Mouse (Mus musculus): Measurements from ENCODE around the gene Pum1. TPM values are rescaled to one million over a fixed set of nuclear protein-coding genes. Genes with fewer than 3 reads are reported as not detected.

Pum1 gene
- total RNA-seq, 2 experiments from 2014 or later: 95.9 to 117 TPM

DNA sequence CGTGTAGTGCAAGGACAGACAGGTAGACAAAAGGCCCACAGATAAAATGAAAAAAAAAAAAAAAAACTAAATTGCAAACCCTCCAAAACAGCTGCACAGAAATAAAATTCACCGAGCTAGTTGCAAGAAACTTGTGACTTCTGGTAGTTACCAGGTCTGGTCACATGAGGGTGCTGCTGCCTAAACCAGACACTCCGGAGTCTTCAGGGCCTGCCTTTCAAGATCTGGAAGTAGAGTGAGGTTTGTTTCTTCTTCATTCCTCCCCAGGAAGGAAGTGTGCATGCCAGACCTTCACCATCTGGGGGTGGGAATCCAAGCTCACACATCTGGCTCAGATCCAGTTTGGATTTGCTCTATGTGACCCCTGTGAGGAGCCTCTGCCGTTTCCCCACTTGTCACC is 121.6 kb downstream of the Pum1 start:
- peak; percentile 70 to 71 for DNase-seq (ENCODE audit: low spot score in 2 of 2)

DNA sequence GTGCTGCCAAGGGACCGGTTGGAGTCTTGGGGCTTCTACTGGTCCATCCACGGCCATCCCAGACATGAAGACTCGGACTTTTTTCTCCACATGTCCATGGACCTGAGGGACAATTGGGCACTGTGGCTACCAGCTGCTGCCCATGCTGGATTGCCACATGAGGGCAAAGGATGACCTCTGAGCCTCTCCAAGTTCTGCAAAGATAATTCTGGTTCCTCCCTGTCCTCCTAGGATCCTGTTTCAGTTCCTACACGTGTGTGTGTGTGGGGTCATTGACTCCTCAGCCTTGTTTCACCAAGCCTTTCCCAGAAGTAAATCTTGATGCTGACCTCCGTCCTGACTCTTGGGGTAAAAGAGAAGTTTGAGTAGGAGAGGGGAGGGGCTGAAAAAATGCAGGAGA is 124.4 kb downstream of the Pum1 start:
- DNase-seq (ENCODE audit: low spot score in 2 of 2): no peak

DNA sequence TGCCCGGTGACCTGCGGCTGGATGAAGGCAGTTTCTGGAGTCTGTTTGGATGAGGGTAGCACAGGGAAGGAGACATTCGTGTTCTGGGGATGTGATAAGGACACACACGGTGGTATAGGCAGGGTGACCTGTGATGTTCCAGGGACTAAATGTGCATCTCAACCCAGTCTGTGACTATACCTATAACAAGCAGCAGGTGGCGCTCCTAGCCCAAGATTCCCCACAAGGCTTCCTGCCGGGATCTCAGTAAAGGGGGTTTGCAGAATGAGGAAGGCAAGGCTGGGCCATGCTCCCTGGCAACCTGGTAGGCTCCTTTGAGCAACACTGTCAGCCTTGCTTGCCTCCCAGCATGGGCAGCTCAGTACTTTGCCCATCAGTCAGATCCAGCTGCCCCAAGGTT is 127.1 kb downstream of the Pum1 start:
- peak; percentile 95 for DNase-seq (ENCODE audit: low spot score in 2 of 2)

DNA sequence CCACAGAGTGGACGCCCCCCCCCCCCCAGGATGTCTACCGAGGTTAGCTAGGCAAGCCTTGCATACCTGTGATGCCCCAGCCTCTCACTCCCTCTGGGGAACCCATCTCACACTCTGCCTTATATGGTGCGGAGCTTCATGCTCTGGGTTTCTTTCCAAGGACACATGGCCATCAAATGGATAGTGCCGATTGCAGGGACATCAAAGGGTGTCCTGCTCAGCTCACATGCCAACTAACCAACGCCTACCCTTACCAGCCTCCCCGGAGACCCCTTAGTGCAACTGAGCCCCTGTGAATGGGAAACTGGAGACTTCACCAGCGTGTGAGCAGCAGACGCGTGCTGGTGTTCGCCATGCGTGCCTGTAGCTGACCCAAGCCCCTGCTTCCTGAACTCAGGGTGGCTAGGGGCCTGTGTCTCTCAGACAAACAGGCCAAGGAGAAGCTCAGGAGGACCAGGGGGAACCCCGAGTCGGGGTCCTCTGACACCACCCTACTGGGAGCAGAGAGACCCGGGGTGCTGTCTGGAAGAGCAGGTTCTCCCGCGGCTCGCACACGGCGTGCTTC is 128.8 kb downstream of the Pum1 start:
- peak; percentile 48 to 63 for DNase-seq (ENCODE audit: low spot score in 2 of 2)

DNA sequence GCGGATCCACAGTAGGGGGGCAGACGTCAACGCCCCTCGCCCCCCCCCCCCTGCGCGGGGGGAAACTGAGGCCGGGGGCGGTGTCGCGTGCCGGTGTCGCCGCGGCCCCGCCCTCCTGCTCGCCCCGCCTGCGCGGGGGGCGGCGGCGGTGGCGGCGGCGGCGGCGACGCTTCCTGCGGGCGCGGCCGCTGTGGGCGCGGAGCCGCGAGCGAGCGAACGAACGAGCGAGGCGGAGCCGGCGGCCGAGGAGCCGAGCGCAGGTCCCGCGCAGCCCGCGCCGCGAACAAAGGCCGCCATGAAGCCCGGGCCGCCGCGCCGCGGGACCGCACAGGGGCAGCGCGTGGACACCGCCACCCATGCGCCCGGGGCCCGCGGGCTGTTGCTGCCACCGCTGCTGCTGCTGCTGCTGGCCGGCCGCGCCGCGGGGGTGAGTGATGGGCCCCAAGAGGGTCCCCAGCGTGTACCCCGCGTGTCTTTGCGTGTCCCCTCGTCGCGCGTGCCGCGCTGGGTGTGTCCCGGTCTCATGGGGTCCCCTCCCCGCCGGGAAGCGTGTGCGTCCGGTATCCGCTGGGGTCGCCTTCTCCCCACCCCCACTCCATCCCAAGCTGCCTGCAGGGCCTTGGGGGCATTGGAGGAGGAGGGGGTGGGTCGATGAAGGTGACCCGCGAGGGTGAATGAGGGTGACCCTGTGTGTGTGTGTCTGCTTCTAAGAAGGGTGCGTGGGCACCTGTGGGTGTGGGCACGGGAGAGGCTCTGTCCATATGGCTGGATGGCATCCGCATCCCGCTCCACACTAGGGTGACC is 129.5 kb downstream of the Pum1 start, which contains the start of gene Sdc3:
Sdc3 (plus strand) TSS at position 162 of the 804 bp plus-strand sequence.
- peak; percentile 43 to 57 for DNase-seq (ENCODE audit: low spot score in 2 of 2)

DNA sequence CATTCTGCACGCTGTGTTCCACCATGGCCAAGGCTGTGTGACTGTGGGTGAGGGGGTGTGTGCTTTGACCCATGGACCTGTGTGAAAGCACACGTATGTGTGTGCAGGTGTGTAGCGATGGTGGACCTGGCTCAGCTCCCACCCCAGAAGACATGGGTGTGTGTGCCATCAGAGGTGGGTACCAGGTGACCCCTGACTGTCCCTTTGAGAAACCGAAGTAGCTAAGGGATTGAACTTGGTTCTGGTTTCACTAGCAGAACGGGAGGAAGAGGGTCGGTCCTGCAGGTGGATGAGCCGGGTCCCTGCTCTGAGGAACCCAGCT is 130.0 kb downstream of the Pum1 start:
- no peak for DNase-seq (ENCODE audit: low spot score in 2 of 2)

DNA sequence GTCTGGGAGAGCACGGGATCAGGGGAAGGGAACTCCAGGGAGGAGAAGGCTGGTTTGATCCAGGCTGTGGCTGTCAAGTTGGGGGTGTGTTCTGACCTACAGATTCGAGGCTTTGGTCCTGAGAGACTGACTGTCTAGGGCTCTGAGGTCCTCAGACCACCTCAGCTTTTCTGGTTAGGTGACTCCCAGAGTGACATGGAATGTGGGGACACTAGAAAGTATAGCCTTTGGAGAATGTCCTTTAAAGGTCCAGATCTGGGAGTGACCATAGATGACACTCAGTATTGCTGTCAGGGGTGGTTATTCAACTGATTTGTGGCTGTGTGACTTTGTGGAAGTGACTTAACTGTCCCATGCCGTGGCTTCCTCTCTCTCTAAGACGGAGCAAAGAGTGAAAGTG is 131.7 kb downstream of the Pum1 start:
- no peak for DNase-seq (ENCODE audit: low spot score in 2 of 2)

DNA sequence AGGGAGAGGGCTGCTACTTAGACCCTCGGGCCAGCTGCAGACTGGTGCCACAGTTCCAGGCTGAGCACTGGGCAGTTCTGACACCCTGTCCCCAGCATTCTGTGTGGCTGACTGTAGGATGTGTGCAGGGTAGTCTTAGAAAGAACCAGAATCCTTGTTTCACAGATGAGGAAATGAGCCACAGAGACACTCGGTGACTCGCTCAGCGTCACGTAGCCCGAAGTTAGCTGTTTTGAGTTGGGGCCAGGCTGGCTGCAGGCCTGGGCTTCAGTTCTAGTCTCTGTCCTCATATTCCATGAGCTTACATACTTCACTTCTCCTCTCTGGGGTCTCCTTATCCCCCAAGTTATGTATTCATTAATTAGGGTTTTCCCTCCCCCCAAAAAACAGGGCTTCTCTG is 132.8 kb downstream of the Pum1 start:
- no peak for DNase-seq (ENCODE audit: low spot score in 2 of 2)

DNA sequence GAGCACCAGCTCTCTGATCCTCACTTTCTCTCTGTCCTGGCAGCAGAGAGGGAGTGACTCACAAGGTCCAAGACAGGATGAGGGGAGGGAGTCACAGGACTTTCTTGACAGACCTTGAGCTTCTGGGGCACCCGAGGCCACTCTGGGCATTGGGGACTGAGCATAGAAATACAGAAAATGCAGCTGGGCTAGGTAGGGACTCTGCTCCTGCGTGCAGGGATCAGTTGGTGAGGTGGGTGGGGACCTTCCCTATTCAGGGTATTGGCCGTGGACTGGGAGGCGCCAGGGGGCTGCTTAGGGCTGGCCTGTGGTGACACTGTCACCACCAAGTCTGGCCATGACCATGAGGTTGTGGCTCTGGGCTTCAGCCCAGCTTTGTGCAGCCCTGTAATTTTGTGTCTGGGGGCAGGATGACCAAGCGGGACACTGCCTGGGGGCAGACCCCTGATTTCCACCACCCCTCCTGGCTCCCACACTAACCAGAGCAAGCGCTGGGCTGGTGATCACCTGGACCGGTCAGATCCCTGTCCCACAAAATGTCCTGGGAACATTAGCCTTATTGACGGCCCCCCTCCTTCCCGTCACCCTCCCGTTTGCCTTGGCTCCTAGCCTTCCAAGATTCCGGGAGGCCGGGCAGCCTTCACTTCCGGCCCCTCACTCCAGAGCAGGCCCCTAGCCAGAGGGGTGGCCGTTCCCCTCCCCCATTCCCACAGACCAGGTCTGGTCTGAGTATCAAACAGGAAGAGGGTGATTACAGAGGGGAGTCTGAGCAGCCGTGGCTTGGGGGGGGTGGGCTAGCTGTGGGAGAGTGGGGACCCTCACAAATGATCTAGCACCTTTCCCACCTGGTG is 134.3 kb downstream of the Pum1 start:
- DNase-seq (ENCODE audit: low spot score in 2 of 2): no peak

DNA sequence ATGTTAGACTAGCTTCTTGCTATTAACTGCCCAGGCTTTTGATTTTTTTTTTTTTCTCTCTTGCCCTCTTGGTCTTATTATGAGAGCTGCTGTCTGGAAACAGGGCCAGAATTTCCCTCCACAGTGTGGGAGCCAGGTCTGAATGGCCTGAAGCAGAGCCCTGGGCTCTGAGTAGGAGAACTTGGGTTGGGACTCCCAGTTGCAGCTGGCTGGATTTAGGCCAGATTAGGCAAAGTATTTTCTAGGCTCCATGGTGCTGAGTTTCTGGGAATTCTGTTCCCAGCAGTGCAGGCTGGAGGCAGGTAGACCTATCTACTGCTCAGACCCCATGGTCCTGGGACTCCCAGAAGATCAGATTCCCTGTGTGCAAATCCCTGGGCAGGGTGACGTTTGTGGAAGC is 135.3 kb downstream of the Pum1 start:
- no peak for DNase-seq (ENCODE audit: low spot score in 2 of 2)

DNA sequence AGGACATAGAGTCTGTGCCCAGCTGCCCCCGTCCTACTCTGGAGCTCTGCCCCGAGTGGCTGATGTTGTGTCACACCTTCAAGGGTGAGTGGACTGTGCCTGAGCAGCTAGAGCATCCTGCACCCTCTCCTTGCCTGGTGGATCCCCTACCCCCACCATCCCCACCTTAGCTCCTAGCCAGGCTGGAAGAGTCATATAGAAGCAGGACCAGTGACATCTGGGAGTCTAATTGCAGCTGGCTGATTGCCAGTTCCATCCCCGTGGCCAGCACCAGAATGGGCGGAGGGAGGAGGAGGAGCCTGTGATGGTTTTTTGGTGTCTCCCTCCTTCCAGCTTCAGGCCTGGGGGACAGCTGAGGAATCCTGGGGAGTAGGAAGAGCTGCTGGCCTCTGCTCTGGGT is 136.0 kb downstream of the Pum1 start:
- peak in 1 of 2 experiments; percentile 58 for DNase-seq (ENCODE audit: low spot score in 2 of 2)

DNA sequence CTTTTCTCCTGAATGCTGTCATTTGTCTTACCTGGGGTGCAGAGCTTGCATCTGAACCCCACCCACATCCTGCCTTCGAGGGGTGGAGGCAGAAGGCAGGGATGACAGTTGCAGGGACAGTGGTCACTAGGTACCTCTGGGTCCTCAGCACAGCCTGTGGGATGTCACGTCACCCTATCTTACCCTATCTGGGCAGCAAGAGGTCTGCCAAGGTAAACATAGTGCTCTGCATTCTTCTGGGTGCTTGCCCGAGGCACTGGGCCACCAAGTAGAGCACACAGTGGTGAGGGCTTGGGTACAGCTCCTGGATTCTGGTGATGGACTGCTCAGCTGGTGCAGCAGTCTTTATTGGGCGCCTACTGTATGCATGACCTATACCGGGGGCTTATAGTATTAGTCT is 136.5 kb downstream of the Pum1 start:
- no peak for DNase-seq (ENCODE audit: low spot score in 2 of 2)

DNA sequence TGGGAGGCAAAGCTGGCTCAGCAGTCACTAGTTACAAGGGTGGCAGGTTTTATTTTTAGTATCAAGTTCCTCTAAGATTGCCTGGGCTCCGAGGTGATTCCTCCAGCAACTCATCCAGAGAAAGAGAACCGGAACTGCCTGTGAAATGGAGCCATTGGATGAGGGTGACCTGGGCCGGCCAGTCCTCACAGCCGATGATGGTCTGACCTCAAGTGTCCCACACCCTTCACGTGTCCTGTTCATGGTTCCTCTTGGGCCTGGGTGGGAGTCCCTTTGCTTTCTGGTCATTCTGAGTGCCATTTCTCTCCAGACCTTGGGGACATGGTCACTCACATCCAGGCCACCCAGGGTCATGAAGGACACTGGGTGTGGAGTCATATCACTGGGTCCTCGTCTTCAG is 137.0 kb downstream of the Pum1 start:
- no peak for DNase-seq (ENCODE audit: low spot score in 2 of 2)

DNA sequence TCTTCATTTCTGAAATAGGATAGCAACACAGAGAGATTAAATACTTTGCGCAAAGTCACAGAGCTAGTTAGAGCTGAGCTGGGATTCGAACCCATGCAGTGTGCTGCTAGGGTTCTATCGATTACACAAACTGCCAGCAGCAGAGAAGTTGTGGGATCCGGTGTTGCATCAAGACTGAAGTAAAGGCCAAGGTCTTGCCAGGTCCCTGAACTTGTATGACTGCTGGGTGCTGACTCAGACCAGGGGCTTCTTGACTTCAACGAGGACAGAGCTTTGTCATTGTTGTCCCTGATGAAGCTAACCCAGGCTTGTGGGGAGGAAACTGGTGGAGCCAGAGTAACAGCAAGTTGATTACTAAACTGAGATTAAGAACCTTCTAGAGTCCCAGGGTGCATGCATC is 138.1 kb downstream of the Pum1 start:
- DNase-seq (ENCODE audit: low spot score in 2 of 2): no peak

DNA sequence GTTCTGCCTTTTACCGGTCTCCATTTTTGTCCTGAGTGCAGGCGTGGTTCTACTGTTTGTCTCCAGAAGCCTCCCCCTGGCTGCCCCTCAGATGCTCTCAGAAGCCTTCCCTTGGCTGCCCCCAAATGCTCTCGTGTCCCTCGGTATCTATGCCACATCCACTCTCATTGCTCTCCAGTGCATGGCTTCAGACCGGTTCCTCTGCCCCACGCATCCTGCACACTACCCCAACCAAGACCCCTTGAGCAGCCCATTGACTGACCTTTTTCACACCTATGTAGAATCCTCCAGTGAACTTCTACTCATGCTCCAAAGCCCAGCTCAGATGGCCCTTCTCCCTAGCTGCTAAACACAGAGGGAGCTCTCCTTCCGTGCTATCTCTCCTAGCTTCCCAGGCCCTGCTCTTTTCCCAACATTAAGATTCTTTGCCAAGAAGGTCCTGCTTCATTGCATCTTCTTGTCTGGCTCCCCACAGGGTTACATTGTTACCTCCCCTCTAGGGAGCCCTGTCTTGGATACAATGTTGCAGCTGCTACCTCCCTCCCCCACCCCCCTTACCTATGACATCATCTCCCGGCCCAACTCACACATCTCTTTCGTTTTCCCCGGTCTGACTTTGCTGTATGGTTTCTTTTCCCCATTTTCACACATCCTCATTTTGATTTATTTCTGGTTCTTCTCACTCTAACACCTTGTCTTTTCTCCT is 138.7 kb downstream of the Pum1 start:
- DNase-seq (ENCODE audit: low spot score in 2 of 2): no peak

DNA sequence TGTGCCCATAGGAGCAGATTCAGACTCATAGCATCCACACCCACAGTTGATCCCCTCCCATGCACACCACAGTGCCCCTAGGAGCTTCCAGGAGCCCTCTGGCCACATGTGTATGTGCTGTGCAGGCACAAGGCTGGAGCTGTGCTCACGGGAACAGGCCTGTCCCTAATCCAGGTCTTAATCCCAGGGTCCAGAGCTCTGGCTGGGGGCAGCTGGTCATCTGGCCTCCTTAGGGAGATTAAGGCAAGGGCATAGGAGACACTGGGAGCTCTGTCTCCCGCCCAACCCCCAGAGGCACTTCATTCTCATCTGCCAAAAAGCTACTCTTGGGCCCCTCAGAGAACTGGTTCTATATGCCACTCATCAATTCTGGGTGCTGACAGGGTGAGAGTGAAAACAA is 140.5 kb downstream of the Pum1 start:
- DNase-seq (ENCODE audit: low spot score in 2 of 2): no peak

DNA sequence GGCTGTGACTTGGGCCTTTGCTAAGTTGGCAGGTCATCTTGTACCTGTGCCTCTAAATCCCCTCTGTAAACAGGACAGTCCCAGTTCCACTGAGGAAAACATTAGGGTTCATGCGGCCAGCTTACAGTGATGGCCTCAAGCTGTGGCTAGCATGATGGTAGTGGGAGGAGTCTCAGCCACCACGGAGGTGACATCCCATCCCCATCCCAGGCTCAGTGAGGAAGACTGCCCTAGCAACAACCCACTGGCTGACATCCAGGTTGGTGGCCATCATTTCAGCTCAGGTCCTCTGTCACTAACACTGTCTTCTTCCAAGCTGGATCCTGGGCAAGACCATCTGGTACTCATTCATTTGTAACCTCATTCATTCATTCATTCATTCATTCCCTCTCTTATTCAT is 141.2 kb downstream of the Pum1 start:
- DNase-seq (ENCODE audit: low spot score in 2 of 2): peak in 1 of 2 experiments; percentile 44

DNA sequence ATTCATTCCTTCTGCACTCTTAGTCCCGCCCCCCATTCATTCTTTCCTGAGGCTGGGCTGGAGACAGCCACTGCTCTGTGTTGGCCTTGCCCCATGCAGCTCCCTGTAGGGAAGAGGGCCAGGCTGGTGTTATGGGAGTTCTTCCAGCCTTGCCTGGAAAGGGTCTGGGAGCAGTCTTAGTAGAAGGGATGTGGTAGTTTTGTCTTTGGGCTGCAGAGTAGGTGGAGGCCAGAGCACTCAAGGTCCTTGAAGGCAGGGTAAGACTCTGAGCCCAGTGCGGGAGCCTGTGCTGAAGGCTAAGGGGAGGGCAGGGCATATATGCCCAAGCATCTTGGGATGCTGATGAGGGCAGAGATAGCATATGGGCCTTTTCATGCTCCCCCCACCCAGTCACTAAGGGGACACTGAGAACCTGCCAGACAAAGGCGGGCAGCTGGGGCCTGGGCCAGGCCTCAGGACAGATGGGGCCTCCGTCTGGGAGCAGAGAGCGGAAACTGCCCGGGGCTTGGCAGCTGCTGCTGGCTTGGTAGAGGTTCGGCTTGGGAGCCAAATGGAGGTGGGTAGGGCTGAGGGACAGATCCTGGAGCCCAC is 141.7 kb downstream of the Pum1 start:
- DNase-seq (ENCODE audit: low spot score in 2 of 2): peak; percentile 79 to 84

DNA sequence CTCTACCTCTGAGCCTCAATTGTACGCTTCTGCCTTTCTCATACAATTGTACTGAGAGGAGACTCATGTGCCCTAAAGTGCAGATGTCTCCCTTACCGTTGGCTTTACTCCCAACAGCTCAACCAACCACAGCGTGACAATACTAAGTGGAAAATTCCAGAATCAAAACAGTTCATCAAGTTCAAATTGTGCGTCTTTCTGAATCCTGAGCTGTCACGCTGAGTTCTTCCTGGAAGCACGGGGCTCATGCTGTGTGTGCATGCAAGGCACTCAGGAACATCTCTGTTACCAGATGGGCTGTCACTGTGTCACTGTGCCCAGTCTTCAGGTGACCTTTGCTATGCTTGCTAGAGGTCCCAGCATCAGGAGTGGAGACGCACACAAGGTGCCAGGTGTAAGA is 142.6 kb downstream of the Pum1 start:
- DNase-seq (ENCODE audit: low spot score in 2 of 2): no peak

DNA sequence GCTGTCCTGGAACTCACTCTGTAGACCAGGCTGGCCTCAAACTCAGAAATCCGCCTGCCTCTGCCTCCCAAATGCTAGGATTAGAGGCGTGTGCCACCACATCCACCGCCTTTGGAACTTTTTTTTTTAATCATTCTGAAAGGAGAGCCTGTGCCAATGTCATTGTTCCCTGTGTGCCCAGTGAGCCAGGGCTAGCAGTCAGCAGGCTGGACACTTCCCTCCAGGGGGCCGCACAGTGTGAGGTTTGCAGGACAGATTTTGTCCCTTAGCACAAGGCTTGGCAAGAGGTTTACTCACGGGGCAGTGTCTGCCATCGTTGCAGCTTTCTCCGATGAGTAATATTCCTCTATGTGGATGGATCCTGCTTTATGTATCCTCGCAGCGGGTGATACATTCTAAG is 143.6 kb downstream of the Pum1 start:
- no peak for DNase-seq (ENCODE audit: low spot score in 2 of 2)

DNA sequence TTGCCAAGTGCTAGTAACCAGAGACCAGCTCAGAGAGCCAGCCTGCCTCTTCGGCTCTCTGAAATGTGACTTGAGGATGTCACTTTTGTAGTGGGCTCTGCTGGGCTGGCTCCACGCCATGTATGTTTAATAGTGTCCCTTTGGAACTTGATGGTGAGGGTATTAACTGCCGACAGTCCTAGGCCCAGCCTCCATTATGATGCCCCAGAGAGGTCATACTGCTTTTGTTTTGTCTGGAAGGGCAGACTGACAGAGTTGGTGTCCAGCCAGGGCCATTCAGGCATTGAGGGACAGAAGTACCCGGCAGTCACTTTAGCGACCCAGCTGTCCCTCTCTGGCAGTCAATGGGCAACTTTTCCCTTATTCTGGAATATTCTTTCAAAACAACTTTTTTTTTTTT is 146.7 kb downstream of the Pum1 start:
- DNase-seq (ENCODE audit: low spot score in 2 of 2): peak; percentile 34 to 39
